Mouse (Mus musculus) brain, embryonic 14.5 days (tissue): ENCODE data around the gene Scml4.

Source experiments
- CTCF ChIP-seq: fragments of 200-500 bp; IDR thresholded peaks from 2 replicates; pipeline ENCODE4 v1.5.1; 2012; ENCODE audit warnings: inconsistent platforms, mild to moderate bottlenecking, moderate library complexity, borderline replicate concordance; ENCODE audit not compliant: insufficient read depth, insufficient read length; ENCODE audit errors: extremely low read depth
- POLR2A ChIP-seq: fragments of 200-500 bp; IDR thresholded peaks from 2 replicates; pipeline ENCODE4 v1.6.1; 2012; ENCODE audit warnings: mild to moderate bottlenecking, inconsistent platforms, borderline replicate concordance; ENCODE audit not compliant: poor library complexity, insufficient read depth, insufficient read length, severe bottlenecking; ENCODE audit errors: extremely low read depth

GRCm38 (mm10) chr10:42912056-42912455 lies 51.9 kb downstream of the Scml4 start:
- TF ChIP-seq CTCF, result no peak
- TF ChIP-seq POLR2A, result no peak
